Mouse (Mus musculus) fat pad, adult 2 months (tissue): ENCODE data around the gene Gm20388.

ENCODE experiments used
- DNase-seq: peaks from one replicate; pipeline ENCODE4 v3.0.0-alpha.2; 2011; ENCODE audit warnings: low read depth, low spot score; ENCODE audit errors: extremely low read depth

Gene Gm20388

GRCm38 (mm10) chr8:121895910-121896309, 1985.3 kb downstream of the Gm20388 start:
- DNase-seq = no peak

- DNase-seq = no peak
Measured at GRCm38 (mm10) chr8:121896476-121897145, 1986.0 kb downstream of the Gm20388 start.

DNA sequence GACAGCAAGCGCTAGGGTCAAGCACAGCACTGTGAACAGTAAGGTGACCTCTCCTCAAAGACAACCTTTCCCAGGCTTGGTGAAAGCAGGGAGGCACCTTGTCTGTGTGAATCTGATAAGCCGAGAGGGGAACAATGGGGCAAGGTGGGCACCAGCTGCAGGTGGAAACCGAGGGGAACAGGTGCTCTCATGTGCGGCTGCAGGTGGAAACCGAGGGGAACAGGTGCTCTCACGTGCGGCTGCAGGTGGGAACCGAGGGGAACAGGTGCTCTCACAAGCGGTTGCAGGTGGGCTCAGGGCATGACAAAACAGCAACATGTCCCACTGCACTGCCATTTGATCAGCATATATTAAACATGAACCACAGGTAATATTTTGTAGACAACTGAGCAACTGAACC, 1986.6 kb downstream of the Gm20388 start:
- DNase-seq = no peak

DNA sequence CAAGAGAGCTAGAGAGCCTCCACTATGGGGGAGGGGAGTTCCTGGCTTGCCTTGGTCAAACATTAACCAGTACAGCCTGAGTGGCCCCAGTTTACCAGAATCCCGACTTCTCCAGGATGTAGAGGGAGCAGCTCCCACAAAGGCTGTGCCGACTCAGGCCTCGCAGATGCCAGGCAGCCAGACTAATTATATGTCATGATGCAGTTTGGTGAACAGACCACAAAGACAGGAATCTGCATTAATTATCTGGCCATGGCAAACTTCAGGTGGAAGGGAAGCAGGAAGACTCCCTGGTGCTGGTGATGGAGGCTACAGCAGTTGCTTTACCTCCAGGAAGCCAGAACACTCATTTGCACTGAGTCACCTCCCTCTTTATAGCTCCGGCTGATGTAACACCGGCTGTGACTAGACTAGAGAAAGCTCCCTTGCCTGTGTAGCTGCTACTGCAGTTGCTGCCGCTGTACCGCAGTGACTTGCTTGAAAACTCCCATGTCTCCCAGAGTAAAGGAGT, 1987.3 kb downstream of the Gm20388 start:
- DNase-seq = no peak

- DNase-seq = peak; percentile 67
Measured at GRCm38 (mm10) chr8:121898401-121898931, 1987.8 kb downstream of the Gm20388 start.

DNA sequence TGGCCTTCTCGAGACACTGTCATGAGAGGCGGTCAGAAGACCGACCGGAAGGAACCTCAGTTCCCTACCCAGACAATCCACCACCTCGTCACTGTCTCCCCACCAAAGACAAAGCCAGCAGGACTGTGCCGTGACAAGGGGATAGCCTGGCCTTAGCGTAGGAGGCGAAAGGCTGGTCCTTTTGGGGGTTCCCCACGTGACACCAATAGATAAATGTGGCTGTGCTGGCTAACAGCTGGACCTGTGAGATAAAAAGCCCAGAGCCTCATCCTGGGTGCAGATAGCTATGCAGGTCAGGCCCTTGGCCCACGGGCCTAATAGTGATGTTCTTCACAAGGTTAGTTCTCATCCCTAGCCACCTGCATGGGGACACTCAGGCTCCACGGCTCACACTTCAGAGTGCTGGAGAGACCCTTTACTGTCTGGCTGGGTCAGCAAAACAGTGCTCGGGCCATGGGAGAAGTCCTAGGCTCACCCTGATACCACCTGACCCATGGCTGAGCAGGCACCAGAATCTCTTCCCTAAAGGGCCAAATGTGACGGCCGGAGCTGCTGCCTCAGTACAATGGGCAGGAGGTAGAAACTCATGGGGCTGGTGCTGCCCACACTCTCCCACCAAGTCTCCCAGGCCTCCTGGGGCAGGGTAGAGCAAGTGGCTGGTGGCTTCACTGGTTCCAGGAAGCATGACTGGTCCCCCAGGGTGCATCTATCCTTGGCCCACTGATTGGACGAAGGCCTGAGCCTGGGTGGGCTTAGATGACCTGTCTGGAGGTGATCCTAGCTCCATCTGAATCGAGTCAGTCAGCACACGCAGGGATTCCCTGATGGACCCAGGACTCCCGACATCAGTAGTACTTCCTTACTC, 1988.8 kb downstream of the Gm20388 start:
- no peak for DNase-seq

DNA sequence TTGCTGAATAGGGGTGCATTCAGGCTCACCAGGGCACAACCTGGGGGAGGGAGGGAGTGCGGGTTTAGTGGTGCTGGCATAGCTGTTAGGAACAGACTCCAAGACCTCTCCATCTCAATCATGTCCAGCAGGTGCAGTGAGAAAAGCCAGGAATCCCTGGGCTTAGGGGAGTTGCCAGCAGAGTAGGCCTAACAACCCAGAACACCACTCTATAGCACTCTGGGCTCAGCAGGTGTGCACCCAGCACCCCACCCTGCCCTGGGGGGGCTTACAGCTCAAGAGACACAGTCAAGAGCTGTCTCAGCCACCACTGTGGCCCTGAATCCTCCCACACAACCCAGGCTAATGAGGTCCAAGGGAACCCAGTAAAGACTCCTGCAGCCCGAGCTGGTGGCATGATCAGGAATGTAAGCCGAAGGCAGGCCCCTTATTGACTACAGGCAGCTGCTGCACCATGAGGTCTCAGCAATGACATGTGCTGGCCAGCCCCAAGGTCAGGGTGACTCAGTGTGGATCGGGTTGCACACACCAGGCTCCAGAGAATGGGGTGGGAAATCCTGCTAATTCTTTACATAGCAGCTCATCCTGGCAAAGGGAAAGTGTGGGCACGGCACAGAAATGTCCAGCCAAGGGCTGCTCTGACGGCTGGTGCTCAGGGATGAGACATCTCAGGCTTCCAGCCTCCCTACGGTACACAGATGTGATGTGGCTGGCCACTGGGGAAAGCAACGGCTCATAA, 1991.0 kb downstream of the Gm20388 start:
- no peak for DNase-seq

DNA sequence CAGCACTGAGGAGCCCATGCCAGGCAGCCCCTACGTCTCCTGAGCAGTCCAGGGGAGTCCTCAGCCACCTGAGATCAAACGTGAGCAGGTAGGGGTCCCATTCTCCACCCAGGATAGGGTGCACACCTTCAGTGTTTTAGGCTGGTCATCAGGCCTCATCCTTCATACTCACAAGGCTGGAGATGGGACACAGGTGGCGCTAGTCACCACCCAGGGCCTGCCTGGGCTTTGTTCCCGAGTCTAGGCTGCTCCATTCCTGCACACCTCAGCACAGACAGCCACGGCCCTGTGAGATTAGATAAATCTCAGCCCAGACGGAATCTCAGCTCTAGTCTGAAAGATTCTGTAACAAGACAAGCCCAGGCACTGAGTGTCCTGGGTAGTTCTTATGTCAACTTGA, 1993.3 kb downstream of the Gm20388 start:
- DNase-seq = no peak

- no peak for DNase-seq
Measured at GRCm38 (mm10) chr8:121904999-121905398, 1994.4 kb downstream of the Gm20388 start.

GRCm38 (mm10) chr8:121905420-121905819, 1994.8 kb downstream of the Gm20388 start:
- DNase-seq = no peak

DNA sequence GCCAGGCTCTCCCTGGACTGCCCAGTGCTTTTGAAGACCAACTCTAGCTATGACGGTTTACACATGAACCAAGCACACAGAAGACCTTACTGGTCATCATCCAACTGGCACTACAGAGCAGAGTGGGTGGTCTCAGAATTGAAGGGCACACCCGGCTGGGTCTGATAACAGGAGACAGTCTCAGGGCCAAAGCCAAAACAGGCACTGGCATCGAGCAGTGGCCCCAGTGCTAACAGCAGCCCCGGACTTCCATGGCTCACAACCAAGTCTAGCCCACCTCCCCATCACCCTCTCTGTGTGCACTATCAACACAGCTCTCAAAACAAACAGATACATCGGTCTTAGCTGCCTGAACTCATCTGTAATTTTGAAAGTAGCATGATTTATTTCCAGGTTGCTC, 1995.2 kb downstream of the Gm20388 start:
- DNase-seq = no peak

- DNase-seq = no peak
Measured at GRCm38 (mm10) chr8:121906542-121907512, 1996.2 kb downstream of the Gm20388 start.

DNA sequence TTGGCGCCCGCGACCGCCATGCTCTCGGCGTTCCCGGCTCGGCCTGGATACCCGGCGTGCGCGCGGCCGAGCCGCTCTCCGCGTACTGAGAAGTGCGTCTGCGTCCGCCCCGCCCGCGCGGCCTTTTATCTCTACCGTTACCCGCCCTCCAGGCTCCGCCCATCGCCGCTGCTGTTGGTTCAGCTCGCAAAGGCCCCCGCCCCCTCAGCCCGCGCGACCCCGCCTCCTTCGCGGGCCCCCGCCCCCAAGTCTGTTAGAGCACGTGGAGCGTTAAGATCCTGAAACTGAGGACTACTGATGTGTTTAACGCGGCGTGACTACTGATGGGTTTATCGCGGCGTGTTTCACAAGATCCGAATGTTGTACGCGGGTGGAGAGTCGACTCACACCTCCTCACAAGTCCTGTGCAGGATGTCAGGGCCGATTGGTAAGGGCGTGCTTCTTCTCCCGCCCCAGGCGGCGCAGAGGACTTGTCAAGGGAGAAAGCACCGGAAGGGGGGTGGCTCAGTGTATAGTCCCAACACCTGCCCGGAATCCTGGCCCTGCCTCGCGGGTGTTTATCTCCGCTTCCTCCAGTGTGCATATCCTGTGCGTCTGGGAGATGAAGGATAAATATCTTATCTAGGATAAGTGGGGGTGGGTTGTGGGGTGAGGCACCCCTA, 1997.1 kb downstream of the Gm20388 start, which contains the start of gene Slc7a5:
Slc7a5 (minus strand) TSS at position 108 of the 662 bp plus-strand sequence.
- DNase-seq = no peak

- DNase-seq = no peak
Measured at GRCm38 (mm10) chr8:121908378-121909147, 1997.9 kb downstream of the Gm20388 start.

DNA sequence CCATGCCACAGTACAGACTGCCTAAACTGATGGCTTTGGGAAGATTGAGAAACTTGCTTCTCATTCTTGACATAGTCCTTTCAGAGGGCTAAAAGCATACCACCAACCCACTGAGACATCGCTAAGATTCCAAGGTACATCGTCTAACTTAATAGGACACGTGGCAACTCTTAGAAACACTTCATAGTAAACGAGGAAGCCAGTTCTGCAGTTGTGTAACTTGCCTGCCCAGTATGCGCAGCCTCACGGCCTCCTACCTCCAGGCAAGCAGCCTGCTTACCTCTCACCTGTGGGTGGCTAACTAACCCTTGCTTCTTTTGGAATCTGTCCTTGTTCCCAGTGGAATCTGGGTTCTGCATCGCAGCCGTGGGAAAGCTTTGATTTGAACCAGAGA, 1998.5 kb downstream of the Gm20388 start:
- peak; percentile 61 for DNase-seq

- DNase-seq = no peak
Measured at GRCm38 (mm10) chr8:121909663-121910062, 1999.0 kb downstream of the Gm20388 start.

DNA sequence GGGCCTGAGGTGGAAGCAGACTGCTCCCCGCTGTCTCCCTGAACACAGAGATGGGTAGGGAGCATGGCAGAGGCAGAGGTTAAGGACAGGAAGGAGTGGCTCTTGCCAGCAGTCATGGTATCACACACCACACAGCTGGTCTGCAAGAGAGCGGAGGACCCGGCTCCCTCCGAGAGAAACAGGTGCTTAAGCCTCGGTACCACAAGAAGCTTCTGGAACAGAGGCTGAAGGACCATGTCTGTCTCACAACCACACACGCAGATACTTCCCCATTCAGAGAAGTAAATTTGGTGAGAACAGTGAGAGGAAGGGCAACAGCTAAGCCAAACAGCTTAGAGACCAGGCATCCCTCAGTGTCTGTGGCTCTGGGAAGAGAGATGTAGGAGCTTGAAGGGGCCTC, 2000.8 kb downstream of the Gm20388 start:
- no peak for DNase-seq

DNA sequence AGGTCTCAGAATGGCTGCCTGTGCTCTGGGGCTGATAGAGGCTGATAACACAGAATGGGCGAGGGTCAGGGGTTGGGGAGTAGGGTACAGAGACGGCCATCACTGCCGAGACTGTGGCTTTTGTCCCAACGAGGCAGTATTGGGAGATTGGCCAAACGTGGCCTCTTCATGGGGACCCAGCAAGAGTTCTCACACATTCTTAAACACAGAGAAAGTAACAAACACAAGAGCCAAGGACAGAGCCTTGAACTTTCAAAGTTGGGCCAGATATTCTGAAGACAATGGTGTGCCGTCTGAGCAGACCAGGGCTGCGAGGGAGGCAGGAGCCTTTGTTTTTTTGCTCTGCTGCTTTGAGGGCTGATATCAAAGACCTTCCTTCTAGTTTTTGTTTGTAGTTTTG, 2001.3 kb downstream of the Gm20388 start:
- no peak for DNase-seq

- DNase-seq = no peak
Measured at GRCm38 (mm10) chr8:121912831-121913230, 2002.2 kb downstream of the Gm20388 start.
